Mouse (Mus musculus): ENCODE measurements around the gene Ppp6r2. TPM values are rescaled to one million over a fixed set of nuclear protein-coding genes. Genes with fewer than 3 reads are reported as not detected.

Ppp6r2 gene
- polyA plus RNA-seq, 2 experiments: 15.3 to 17.7 TPM

- 21% methylated on average over 22 of the region's 22 CpGs for WGBS (ENCODE audit: insufficient replicate concordance)
- peak overlapping the region; percentile 100 for H3K9ac ChIP-seq (replicated peaks)
- no peaks in the 10 kb centered on the region for H3K27me3 ChIP-seq (ENCODE audit: control insufficient read depth, insufficient read depth, low read length)
- H3K4me1 ChIP-seq (replicated peaks; ENCODE audit: control insufficient read depth in 2 of 2, insufficient read depth in 2 of 2, low read length in 1 of 2): peaks cover 20 to 32% of the 10 kb centered on the region in 2 experiments
- H3K9me3 ChIP-seq (ENCODE audit: control insufficient read depth, low read length): no peaks in the 10 kb centered on the region
- TF ChIP-seq CTCF (IDR thresholded peaks at IDR 0.05; ENCODE audit: low read depth): peak; percentile 86
- TF ChIP-seq EP300 (IDR thresholded peaks at IDR 0.05; ENCODE audit: low read depth): no peak
- peak overlapping the region; percentile 68 for H3K4me2 ChIP-seq (ENCODE audit: low read depth)
- ATAC-seq (ENCODE audit: insufficient read depth) (no peak), DNase-seq (ENCODE audit: low read depth in 3 of 3, low spot score in 3 of 3) (peak; percentile 75 to 85 (median 78))
- H3K27ac ChIP-seq: peak overlapping the region; percentile 82
- H3K4me3 ChIP-seq (ENCODE audit: insufficient read depth in 1 of 2, low read depth in 2 of 2, low read length in 2 of 2): peak overlapping the region; percentile 79 to 88
- H3K36me3 ChIP-seq (replicated peaks; ENCODE audit: control insufficient read depth, insufficient read depth, low read depth): no peaks in the 10 kb centered on the region
Observed at GRCm38 (mm10) chr15:89209886-89210761, 1.2 kb upstream of the Ppp6r2 start.

GRCm38 (mm10) chr15:89211716-89212461 lies 536 bp downstream of the Ppp6r2 start:
- WGBS (ENCODE audit: insufficient replicate concordance): 3% methylated on average over 34 of the region's 35 CpGs

GRCm38 (mm10) chr15:89212495-89212894 lies 1.1 kb downstream of the Ppp6r2 start:
- Histone ChIP-seq H3K4me1 (replicated peaks; ENCODE audit: control insufficient read depth in 2 of 2, insufficient read depth in 2 of 2, low read length in 1 of 2) (peaks cover 32 to 46% of the 10 kb centered on the region in 2 experiments), H3K27me3 (ENCODE audit: control insufficient read depth, insufficient read depth, low read length) (no peaks in the 10 kb centered on the region), H3K9me3 (ENCODE audit: control insufficient read depth, low read length) (peaks cover 2% of the 10 kb centered on the region), H3K4me3 (ENCODE audit: insufficient read depth in 1 of 2, low read depth in 2 of 2, low read length in 2 of 2) (peak overlapping the region; percentile 85 to 88), H3K4me2 (ENCODE audit: low read depth) (peak overlapping the region; percentile 86), H3K36me3 (replicated peaks; ENCODE audit: control insufficient read depth, insufficient read depth, low read depth) (peaks cover 7% of the 10 kb centered on the region; the same call in 1 of the 2 replicates), H3K9ac (replicated peaks) (peak overlapping the region; percentile 100), H3K27ac (peak overlapping the region; percentile 94)
- TF ChIP-seq EP300 (IDR thresholded peaks at IDR 0.05; ENCODE audit: low read depth): no peak
- TF ChIP-seq CTCF (IDR thresholded peaks at IDR 0.05; ENCODE audit: low read depth): no peak
- no peak for DNase-seq (ENCODE audit: low read depth in 3 of 3, low spot score in 3 of 3)
- WGBS (ENCODE audit: insufficient replicate concordance): 54% methylated on average over 6 of the region's 6 CpGs
- no peak for ATAC-seq (ENCODE audit: insufficient read depth)

More at GRCm38 (mm10) chr15:89211716-89212461, 536 bp downstream of the Ppp6r2 start:
- Histone ChIP-seq H3K9ac (replicated peaks) (peak overlapping the region; percentile 100), H3K27me3 (ENCODE audit: control insufficient read depth, insufficient read depth, low read length) (no peaks in the 10 kb centered on the region), H3K4me2 (ENCODE audit: low read depth) (peak overlapping the region; percentile 86), H3K36me3 (replicated peaks; ENCODE audit: control insufficient read depth, insufficient read depth, low read depth) (peaks cover 6% of the 10 kb centered on the region; the same call in 1 of the 2 replicates), H3K4me3 (ENCODE audit: insufficient read depth in 1 of 2, low read depth in 2 of 2, low read length in 2 of 2) (peak overlapping the region; percentile 85 to 88), H3K27ac (peak overlapping the region; percentile 94), H3K4me1 (replicated peaks; ENCODE audit: control insufficient read depth in 2 of 2, insufficient read depth in 2 of 2, low read length in 1 of 2) (peaks cover 32 to 46% of the 10 kb centered on the region in 2 experiments), H3K9me3 (ENCODE audit: control insufficient read depth, low read length) (peaks cover 2% of the 10 kb centered on the region)
- 0 out of 2 replicates have a peak, but pooled peaks have one; percentile 8 for TF ChIP-seq EP300 (IDR thresholded peaks at IDR 0.05; ENCODE audit: low read depth)
- no peak for TF ChIP-seq CTCF (IDR thresholded peaks at IDR 0.05; ENCODE audit: low read depth)
- ATAC-seq (ENCODE audit: insufficient read depth) (peak; percentile 54), DNase-seq (ENCODE audit: low read depth in 3 of 3, low spot score in 3 of 3) (peak; percentile 62 to 68 (median 64))

GRCm38 (mm10) chr15:89213517-89213916 lies 2.2 kb downstream of the Ppp6r2 start:
- peaks cover 7% of the 10 kb centered on the region; the same call in 1 of the 2 replicates for H3K36me3 ChIP-seq (replicated peaks; ENCODE audit: control insufficient read depth, insufficient read depth, low read depth)
- H3K9me3 ChIP-seq (ENCODE audit: control insufficient read depth, low read length): peaks cover 2% of the 10 kb centered on the region
- peak overlapping the region; percentile 93 for H3K27ac ChIP-seq
- ATAC-seq (ENCODE audit: insufficient read depth) (no peak), DNase-seq (ENCODE audit: low read depth in 3 of 3, low spot score in 3 of 3) (no peak)
- peak overlapping the region; percentile 86 for H3K4me2 ChIP-seq (ENCODE audit: low read depth)
- WGBS (ENCODE audit: insufficient replicate concordance): 25% methylated on average over 3 of the region's 3 CpGs
- no peaks in the 10 kb centered on the region for H3K27me3 ChIP-seq (ENCODE audit: control insufficient read depth, insufficient read depth, low read length)
- H3K9ac ChIP-seq (replicated peaks): peak overlapping the region; percentile 54
- TF ChIP-seq EP300 (IDR thresholded peaks at IDR 0.05; ENCODE audit: low read depth) (no peak), CTCF (IDR thresholded peaks at IDR 0.05; ENCODE audit: low read depth) (no peak)
- H3K4me3 ChIP-seq (ENCODE audit: insufficient read depth in 1 of 2, low read depth in 2 of 2, low read length in 2 of 2): peak overlapping the region; percentile 44 to 88
- peaks cover 32 to 46% of the 10 kb centered on the region in 2 experiments for H3K4me1 ChIP-seq (replicated peaks; ENCODE audit: control insufficient read depth in 2 of 2, insufficient read depth in 2 of 2, low read length in 1 of 2)

Data from liver, embryonic 14.5 days (tissue).